Mouse (Mus musculus): ENCODE data around the gene Etv5. TPM values are rescaled to one million over a fixed set of nuclear protein-coding genes. Genes with fewer than 3 reads are reported as not detected.

The Etv5 gene
- polyA plus RNA-seq, 2 experiments = 35.3 to 39.0 TPM

DNA sequence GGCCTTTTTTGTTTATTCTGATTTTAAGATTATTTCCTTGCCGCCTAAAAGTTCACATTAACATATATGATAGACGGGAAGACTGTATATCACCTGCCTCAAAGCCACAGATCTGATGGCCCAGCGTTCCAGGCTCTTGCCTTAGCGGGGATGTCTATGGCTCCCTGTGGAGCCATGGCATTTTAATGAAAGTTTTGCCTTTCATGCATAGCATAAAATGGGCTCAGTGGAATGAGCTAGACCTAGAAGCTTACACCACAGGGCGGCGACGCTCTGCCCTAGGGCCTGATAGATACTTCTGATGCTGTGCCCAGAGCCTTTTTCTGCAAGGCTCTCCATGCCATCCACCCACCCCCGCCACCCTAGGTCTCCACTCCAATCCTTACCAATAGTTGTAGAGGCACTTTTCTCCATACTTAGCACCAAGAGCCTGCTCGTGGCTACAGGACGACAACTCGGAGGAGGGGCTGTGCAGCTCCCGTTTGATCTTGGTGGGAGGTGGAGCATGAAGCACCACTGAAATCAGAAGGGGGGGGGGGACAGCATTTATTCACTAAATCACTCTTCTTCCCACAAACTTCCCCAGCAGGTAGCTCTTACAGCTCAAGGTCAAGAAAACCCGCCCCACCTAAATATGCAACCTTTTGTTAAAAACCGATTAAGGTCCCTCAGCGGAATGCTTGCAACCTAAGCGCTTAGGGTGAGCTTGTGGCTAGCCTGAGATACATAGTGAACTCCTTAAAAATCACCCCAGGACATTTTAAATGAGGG lies 26.9 kb downstream of the Etv5 start:
- Histone ChIP-seq H3K27ac (replicated peaks; ENCODE audit: low read depth, low read length) (no peak overlapping the region), H3K4me2 (replicated peaks; ENCODE audit: low read depth, low read length, severe bottlenecking) (no peak overlapping the region), H3K9ac (ENCODE audit: low read depth, low read length, severe bottlenecking) (no peak overlapping the region), H3K9me3 (ENCODE audit: control insufficient read depth, low read length) (no peaks in the 10 kb centered on the region), H3K4me1 (ENCODE audit: control insufficient read depth, insufficient read depth, low read length) (peaks cover 8% of the 10 kb centered on the region; the same call in 1 of the 2 replicates), H3K27me3 (ENCODE audit: control insufficient read depth, insufficient read depth, low read length) (no peaks in the 10 kb centered on the region), H3K36me3 (ENCODE audit: control insufficient read depth, insufficient read depth, low read length) (peaks cover 25% of the 10 kb centered on the region), H3K4me3 (replicated peaks; ENCODE audit: low read length) (no peak overlapping the region)
- TF ChIP-seq POLR2A (IDR thresholded peaks at IDR 0.05; ENCODE audit: borderline replicate concordance, extremely low read depth, insufficient read depth, insufficient read length) = no peak
- DNase-seq (ENCODE audit: low spot score) (no peak), ATAC-seq (ENCODE audit: low FRiP score, low read depth) (no peak)
- 46% methylated on average over 16 of the region's 16 CpGs for WGBS

DNA sequence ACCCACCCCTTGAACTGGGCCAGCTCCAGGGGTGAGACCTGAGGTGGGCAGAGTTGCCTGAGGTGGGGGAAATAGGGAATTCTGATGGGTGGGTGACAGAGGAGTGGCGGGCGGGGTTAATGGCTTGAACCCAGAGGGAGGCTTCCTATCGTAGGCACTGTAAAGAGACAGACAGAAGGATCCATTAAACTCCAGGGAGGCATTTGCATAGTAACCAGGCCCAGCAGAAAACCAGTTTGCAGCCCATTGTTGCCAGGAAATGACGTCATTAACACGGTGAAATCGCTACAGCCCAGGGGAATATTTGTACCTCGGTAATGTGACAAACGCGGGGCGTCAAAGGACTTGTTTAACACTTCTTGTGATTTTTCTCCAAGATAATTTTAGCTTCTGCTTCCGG lies 27.8 kb downstream of the Etv5 start:
- WGBS = 35% methylated on average over 11 of the region's 11 CpGs

DNA sequence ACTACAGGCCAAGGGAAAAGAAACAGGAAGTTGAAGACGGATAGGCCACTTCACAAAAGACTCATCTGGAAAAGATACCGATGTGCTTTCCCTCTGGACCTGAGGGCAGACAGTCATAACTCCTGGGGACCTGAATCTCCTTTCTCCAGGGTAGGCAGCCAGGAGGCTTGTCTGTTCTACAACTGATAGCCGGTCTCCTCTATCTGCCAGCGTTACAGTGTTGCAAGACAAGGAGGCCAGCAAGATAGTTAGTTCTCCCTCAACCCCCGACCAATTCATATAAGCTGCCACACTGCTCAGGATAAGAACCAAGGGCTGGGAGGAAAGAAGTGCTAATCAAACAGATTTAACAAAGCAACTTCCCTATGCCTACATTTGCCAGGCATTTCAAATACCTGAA lies 29.5 kb downstream of the Etv5 start:
- WGBS = 85% methylated on average over 5 of the region's 5 CpGs

More for the DNA sequence above, 27.8 kb downstream of the Etv5 start:
- no peak overlapping the region for H3K9ac ChIP-seq (ENCODE audit: low read depth, low read length, severe bottlenecking)
- TF ChIP-seq POLR2A (IDR thresholded peaks at IDR 0.05; ENCODE audit: borderline replicate concordance, extremely low read depth, insufficient read depth, insufficient read length) = no peak
- H3K4me1 ChIP-seq (ENCODE audit: control insufficient read depth, insufficient read depth, low read length) = peaks cover 8% of the 10 kb centered on the region; the same call in 1 of the 2 replicates
- H3K27me3 ChIP-seq (ENCODE audit: control insufficient read depth, insufficient read depth, low read length) = no peaks in the 10 kb centered on the region
- no peaks in the 10 kb centered on the region for H3K9me3 ChIP-seq (ENCODE audit: control insufficient read depth, low read length)
- no peak for ATAC-seq (ENCODE audit: low FRiP score, low read depth)
- H3K27ac ChIP-seq (replicated peaks; ENCODE audit: low read depth, low read length) = no peak overlapping the region
- no peak for DNase-seq (ENCODE audit: low spot score)
- H3K36me3 ChIP-seq (ENCODE audit: control insufficient read depth, insufficient read depth, low read length) = peaks cover 20% of the 10 kb centered on the region
- no peak overlapping the region for H3K4me2 ChIP-seq (replicated peaks; ENCODE audit: low read depth, low read length, severe bottlenecking)
- H3K4me3 ChIP-seq (replicated peaks; ENCODE audit: low read length) = no peak overlapping the region

DNA sequence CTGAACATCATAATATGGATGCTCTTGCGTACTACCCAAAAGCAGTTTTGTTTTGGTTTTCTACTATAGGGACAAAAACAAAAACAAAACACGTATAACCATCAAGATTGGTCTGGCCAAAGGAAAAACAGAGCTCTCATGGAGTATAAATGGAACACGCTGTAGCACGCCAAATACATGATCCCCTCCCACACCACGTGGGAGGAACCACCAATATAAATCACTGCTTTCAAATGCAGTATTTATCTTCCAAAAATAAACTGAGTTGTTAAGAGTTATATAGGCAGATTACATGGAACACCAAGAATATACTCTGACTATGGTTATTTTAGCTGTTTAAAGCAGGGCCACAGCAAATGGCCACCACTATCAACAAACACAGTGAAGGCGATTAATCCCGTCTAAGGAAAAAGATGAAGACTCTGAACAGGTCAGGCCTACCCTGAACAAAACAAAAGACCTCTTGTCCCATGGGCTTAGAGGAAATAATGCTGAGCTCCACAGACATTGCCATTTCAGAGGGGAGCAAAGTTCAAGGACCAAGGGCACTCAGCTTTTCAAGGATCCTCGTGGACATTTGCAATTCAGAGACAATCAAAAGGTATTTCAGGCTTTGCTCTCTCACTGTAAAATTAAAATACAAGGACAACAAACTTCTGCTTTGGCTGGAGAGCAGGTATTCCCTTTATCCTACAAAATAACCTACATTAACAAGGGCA lies 30.7 kb downstream of the Etv5 start:
- no peak for ATAC-seq (ENCODE audit: low FRiP score, low read depth)
- H3K27me3 ChIP-seq (ENCODE audit: control insufficient read depth, insufficient read depth, low read length) = no peaks in the 10 kb centered on the region
- TF ChIP-seq POLR2A (IDR thresholded peaks at IDR 0.05; ENCODE audit: borderline replicate concordance, extremely low read depth, insufficient read depth, insufficient read length) = no peak
- no peak overlapping the region for H3K4me2 ChIP-seq (replicated peaks; ENCODE audit: low read depth, low read length, severe bottlenecking)
- no peak overlapping the region for H3K4me3 ChIP-seq (replicated peaks; ENCODE audit: low read length)
- H3K36me3 ChIP-seq (ENCODE audit: control insufficient read depth, insufficient read depth, low read length) = peaks cover 16% of the 10 kb centered on the region; the same call in 1 of the 2 replicates
- no peak overlapping the region for H3K9ac ChIP-seq (ENCODE audit: low read depth, low read length, severe bottlenecking)
- peaks cover 11% of the 10 kb centered on the region; the same call in 1 of the 2 replicates for H3K4me1 ChIP-seq (ENCODE audit: control insufficient read depth, insufficient read depth, low read length)
- no peak overlapping the region for H3K27ac ChIP-seq (replicated peaks; ENCODE audit: low read depth, low read length)
- 89% methylated on average over 8 of the region's 8 CpGs for WGBS
- no peaks in the 10 kb centered on the region for H3K9me3 ChIP-seq (ENCODE audit: control insufficient read depth, low read length)
- DNase-seq (ENCODE audit: low spot score) = no peak

More for the DNA sequence above, 29.5 kb downstream of the Etv5 start:
- ATAC-seq (ENCODE audit: low FRiP score, low read depth) = no peak
- TF ChIP-seq POLR2A (IDR thresholded peaks at IDR 0.05; ENCODE audit: borderline replicate concordance, extremely low read depth, insufficient read depth, insufficient read length) = no peak
- Histone ChIP-seq H3K36me3 (ENCODE audit: control insufficient read depth, insufficient read depth, low read length) (peaks cover 20% of the 10 kb centered on the region; the same call in 1 of the 2 replicates), H3K4me1 (ENCODE audit: control insufficient read depth, insufficient read depth, low read length) (peaks cover 11% of the 10 kb centered on the region; the same call in 1 of the 2 replicates), H3K9ac (ENCODE audit: low read depth, low read length, severe bottlenecking) (no peak overlapping the region), H3K4me2 (replicated peaks; ENCODE audit: low read depth, low read length, severe bottlenecking) (no peak overlapping the region), H3K4me3 (replicated peaks; ENCODE audit: low read length) (no peak overlapping the region), H3K27ac (replicated peaks; ENCODE audit: low read depth, low read length) (no peak overlapping the region), H3K9me3 (ENCODE audit: control insufficient read depth, low read length) (no peaks in the 10 kb centered on the region), H3K27me3 (ENCODE audit: control insufficient read depth, insufficient read depth, low read length) (no peaks in the 10 kb centered on the region)
- no peak for DNase-seq (ENCODE audit: low spot score)

DNA sequence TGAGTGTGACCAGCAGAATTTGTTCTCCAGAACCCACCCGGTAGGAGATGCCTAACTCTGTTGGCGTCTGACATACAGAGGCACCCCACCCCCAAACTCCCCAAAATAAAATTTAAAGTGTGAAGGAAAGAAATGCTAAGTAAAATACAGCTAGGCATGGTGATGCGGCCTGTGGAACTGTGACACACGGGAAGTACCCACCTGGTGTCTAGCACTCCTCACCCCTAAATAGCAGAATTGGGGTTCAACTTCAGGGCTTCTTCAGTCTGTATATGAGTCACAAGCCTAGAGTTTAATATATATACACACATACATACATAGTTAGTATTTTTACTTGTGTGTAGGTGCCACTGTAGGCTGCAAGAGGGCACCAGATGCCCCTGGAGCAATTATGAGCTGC lies 32.8 kb downstream of the Etv5 start:
- H3K9ac ChIP-seq (ENCODE audit: low read depth, low read length, severe bottlenecking) = no peak overlapping the region
- H3K9me3 ChIP-seq (ENCODE audit: control insufficient read depth, low read length) = no peaks in the 10 kb centered on the region
- 90% methylated on average over 4 of the region's 4 CpGs for WGBS
- H3K27me3 ChIP-seq (ENCODE audit: control insufficient read depth, insufficient read depth, low read length) = no peaks in the 10 kb centered on the region
- TF ChIP-seq POLR2A (IDR thresholded peaks at IDR 0.05; ENCODE audit: borderline replicate concordance, extremely low read depth, insufficient read depth, insufficient read length) = no peak
- H3K4me3 ChIP-seq (replicated peaks; ENCODE audit: low read length) = no peak overlapping the region
- no peak overlapping the region for H3K4me2 ChIP-seq (replicated peaks; ENCODE audit: low read depth, low read length, severe bottlenecking)
- H3K36me3 ChIP-seq (ENCODE audit: control insufficient read depth, insufficient read depth, low read length) = peaks cover 20% of the 10 kb centered on the region
- ATAC-seq (ENCODE audit: low FRiP score, low read depth) (no peak), DNase-seq (ENCODE audit: low spot score) (no peak)
- no peak overlapping the region for H3K27ac ChIP-seq (replicated peaks; ENCODE audit: low read depth, low read length)
- 0 out of 2 replicates have a peak, but pooled peaks cover 3% of the 10 kb centered on the region for H3K4me1 ChIP-seq (ENCODE audit: control insufficient read depth, insufficient read depth, low read length)
